ENCODE assay signal across 8 mouse cellular contexts in genomic region chr6:128437731-128438316, GRCm38 (mm10). TPM values are rescaled to one million over a fixed set of nuclear protein-coding genes. Genes with fewer than 3 reads are reported as not detected.
DNase-seq lines count a peak whose midpoint lies in the region; ATAC-seq lines count a peak whose summit lies in the region.

No protein-coding gene starts in this region.

- H3K4me3 ChIP-seq in forebrain, embryonic 15.5 days = peak overlapping the region; percentile 98
- H3K4me3 ChIP-seq in hindbrain, embryonic 12.5 days = peak overlapping the region; percentile 85
- H3K4me3 ChIP-seq in limb, embryonic 10.5 days = peak overlapping the region; percentile 99
- peak overlapping the region; percentile 97 for H3K4me3 ChIP-seq in midbrain, embryonic 11.5 days (ENCODE audit: low read depth, low read length)

- under 1% methylated on average over 52 of the region's 52 CpGs for WGBS in forebrain, embryonic 15.5 days
- WGBS in hindbrain, embryonic 12.5 days = under 1% methylated on average over 50 of the region's 52 CpGs
- under 1% methylated on average over 52 of the region's 52 CpGs for WGBS in limb, embryonic 10.5 days
- under 1% methylated on average over 49 of the region's 52 CpGs for WGBS in midbrain, embryonic 11.5 days

- H3K4me1 ChIP-seq in forebrain, embryonic 15.5 days = peaks cover 17% of the 10 kb centered on the region
- peaks cover 12% of the 10 kb centered on the region for H3K4me1 ChIP-seq in hindbrain, embryonic 12.5 days
- peaks cover 20% of the 10 kb centered on the region for H3K4me1 ChIP-seq in limb, embryonic 10.5 days
- H3K4me1 ChIP-seq in midbrain, embryonic 11.5 days (ENCODE audit: control insufficient read depth, insufficient read depth, low read length) = peaks cover 12% of the 10 kb centered on the region

- peak; percentile 70 for DNase-seq in NIH3T3 (ENCODE audit: low read depth)
- peak; percentile 80 for DNase-seq in cerebellum, adult 11-12 months
- DNase-seq in limb, embryonic 10.5 days (ENCODE audit: low spot score) = peak; percentile 82
- DNase-seq in midbrain, embryonic 11.5 days (ENCODE audit: low spot score, missing footprints) = peak; percentile 98
- peak; percentile 63 for DNase-seq in right cerebral cortex, postnatal 4 days
- DNase-seq in yolk sac, embryonic 10.5 days (ENCODE audit: low spot score) = peak; percentile 87

- no peaks in the 10 kb centered on the region for H3K9me3 ChIP-seq in forebrain, embryonic 15.5 days
- H3K9me3 ChIP-seq in hindbrain, embryonic 12.5 days (replicated peaks) = no peaks in the 10 kb centered on the region
- H3K9me3 ChIP-seq in limb, embryonic 10.5 days (replicated peaks) = no peaks in the 10 kb centered on the region
- no peaks in the 10 kb centered on the region for H3K9me3 ChIP-seq in midbrain, embryonic 11.5 days (ENCODE audit: control insufficient read depth, low read length)

- peaks cover 32% of the 10 kb centered on the region for H3K36me3 ChIP-seq in forebrain, embryonic 15.5 days
- peaks cover 38% of the 10 kb centered on the region for H3K36me3 ChIP-seq in hindbrain, embryonic 12.5 days
- H3K36me3 ChIP-seq in limb, embryonic 10.5 days = peaks cover 41% of the 10 kb centered on the region
- H3K36me3 ChIP-seq in midbrain, embryonic 11.5 days (ENCODE audit: control insufficient read depth, insufficient read depth, low read length) = peaks cover 30% of the 10 kb centered on the region

- no peaks in the 10 kb centered on the region for H3K27me3 ChIP-seq in forebrain, embryonic 15.5 days
- no peaks in the 10 kb centered on the region for H3K27me3 ChIP-seq in hindbrain, embryonic 12.5 days
- H3K27me3 ChIP-seq in limb, embryonic 10.5 days (ENCODE audit: low read depth, poor library complexity, severe bottlenecking) = no peaks in the 10 kb centered on the region
- H3K27me3 ChIP-seq in midbrain, embryonic 11.5 days (ENCODE audit: control insufficient read depth, insufficient read depth, low read length) = no peaks in the 10 kb centered on the region

- H3K9ac ChIP-seq in forebrain, embryonic 15.5 days (replicated peaks) = peak overlapping the region; percentile 98
- peak overlapping the region; percentile 97 for H3K9ac ChIP-seq in hindbrain, embryonic 12.5 days
- H3K9ac ChIP-seq in midbrain, embryonic 11.5 days (ENCODE audit: low read length) = peak overlapping the region; percentile 97

- peak; percentile 74 for ATAC-seq in forebrain, embryonic 15.5 days (replicated peaks)
- peak; percentile 79 for ATAC-seq in hindbrain, embryonic 12.5 days (ENCODE audit: low FRiP score)
- peak; percentile 73 for ATAC-seq in midbrain, embryonic 11.5 days (ENCODE audit: low FRiP score)

- H3K27ac ChIP-seq in forebrain, embryonic 15.5 days (replicated peaks) = peak overlapping the region; percentile 94
- H3K27ac ChIP-seq in hindbrain, embryonic 12.5 days = peak overlapping the region; percentile 94
- H3K27ac ChIP-seq in limb, embryonic 10.5 days = peak overlapping the region; percentile 98
- peak overlapping the region; percentile 83 for H3K27ac ChIP-seq in midbrain, embryonic 11.5 days (ENCODE audit: low read depth, low read length)

- H3K4me2 ChIP-seq in forebrain, embryonic 15.5 days (replicated peaks) = peak overlapping the region; percentile 46
- peak overlapping the region; percentile 63 for H3K4me2 ChIP-seq in hindbrain, embryonic 12.5 days (replicated peaks)
- H3K4me2 ChIP-seq in midbrain, embryonic 11.5 days = peak overlapping the region; percentile 80

RNA-seq across cellular contexts. Expression of gene Fkbp4, which starts 0.7 kb away (rescaled TPM):
- 431 and 436 TPM in 2 replicates for polyA plus RNA-seq in forebrain, embryonic 15.5 days (2015; fragmentation: Nextera tagmentation; extraction: Ambion mirVana)
- 415 and 439 TPM in 2 replicates for polyA plus RNA-seq in hindbrain, embryonic 12.5 days (2016; fragmentation: Nextera tagmentation; extraction: Ambion mirVana)
- polyA plus RNA-seq in limb, embryonic 10.5 days (2016; fragmentation: Nextera tagmentation; extraction: Ambion mirVana) = 797 and 913 TPM in 2 replicates
- 559 and 584 TPM in 2 replicates for polyA plus RNA-seq in midbrain, embryonic 11.5 days (2014; fragmentation: Nextera tagmentation; extraction: Ambion mirVana)

RNA-seq across cellular contexts. Expression of gene Itfg2, which starts 13.1 kb away (rescaled TPM):
- 35.5 and 40.5 TPM in 2 replicates for polyA plus RNA-seq in forebrain, embryonic 15.5 days (2015; fragmentation: Nextera tagmentation; extraction: Ambion mirVana)
- 33.4 and 37.7 TPM in 2 replicates for polyA plus RNA-seq in hindbrain, embryonic 12.5 days (2016; fragmentation: Nextera tagmentation; extraction: Ambion mirVana)
- polyA plus RNA-seq in limb, embryonic 10.5 days (2016; fragmentation: Nextera tagmentation; extraction: Ambion mirVana) = 40.8 and 47.8 TPM in 2 replicates
- 26.3 and 27.2 TPM in 2 replicates for polyA plus RNA-seq in midbrain, embryonic 11.5 days (2014; fragmentation: Nextera tagmentation; extraction: Ambion mirVana)

RNA-seq across cellular contexts. Expression of gene Nrip2, which starts 38.7 kb away (rescaled TPM):
- 5.0 and 5.7 TPM in 2 replicates for polyA plus RNA-seq in forebrain, embryonic 15.5 days (2015; fragmentation: Nextera tagmentation; extraction: Ambion mirVana)
- polyA plus RNA-seq in hindbrain, embryonic 12.5 days (2016; fragmentation: Nextera tagmentation; extraction: Ambion mirVana) = 4.1 and 5.6 TPM in 2 replicates
- polyA plus RNA-seq in limb, embryonic 10.5 days (2016; fragmentation: Nextera tagmentation; extraction: Ambion mirVana) = 2.3 and 2.5 TPM in 2 replicates
- polyA plus RNA-seq in midbrain, embryonic 11.5 days (2014; fragmentation: Nextera tagmentation; extraction: Ambion mirVana) = 2.2 and 2.7 TPM in 2 replicates

Comparison
In these comparisons a context has a peak if more than half of its experiments do, and no peak if none do; other contexts are left out.
1. Peak in every context shown above with its lines: DNase-seq, ATAC-seq, H3K4me3 ChIP-seq and H3K27ac ChIP-seq.